Mouse (Mus musculus): ENCODE data around the gene Spock2. TPM values are rescaled to one million over a fixed set of nuclear protein-coding genes. Genes with fewer than 3 reads are reported as not detected.
"Not testable (repeated sequence)": the region's sequence is repeated elsewhere in the genome, so short reads cannot be mapped to it uniquely, and the experiment has no call there.

Spock2 gene
- polyA plus RNA-seq, 1 experiment from 2014 or later = 7.9 TPM

GRCm38 (mm10) chr10:60162973-60163255, 56.9 kb downstream of the Spock2 start:
- no peak for DNase-seq (ENCODE audit: low spot score)
- WGBS = 93% methylated on average over 6 of the region's 6 CpGs
- Histone ChIP-seq H3K36me3 (no peaks in the 10 kb centered on the region), H3K4me1 (peaks cover 8% of the 10 kb centered on the region), H3K4me3 (no peak overlapping the region), H3K9me3 (replicated peaks) (no peaks in the 10 kb centered on the region; the same call in 1 of the 2 replicates), H3K27me3 (ENCODE audit: low read depth, poor library complexity, severe bottlenecking) (no peaks in the 10 kb centered on the region), H3K27ac (replicated peaks) (no peak overlapping the region)

GRCm38 (mm10) chr10:60164869-60165268, 58.9 kb downstream of the Spock2 start:
- Histone ChIP-seq H3K27me3 (ENCODE audit: low read depth, poor library complexity, severe bottlenecking) (no peaks in the 10 kb centered on the region), H3K4me1 (peaks cover 8% of the 10 kb centered on the region), H3K9me3 (replicated peaks) (no peaks in the 10 kb centered on the region; the same call in 1 of the 2 replicates), H3K27ac (replicated peaks) (no peak overlapping the region), H3K4me3 (no peak overlapping the region), H3K36me3 (no peaks in the 10 kb centered on the region)
- no peak for DNase-seq (ENCODE audit: low spot score)
- 86% methylated on average over 1 of the region's 1 CpGs for WGBS

- WGBS = 8% methylated on average over 3 of the region's 3 CpGs
- no peaks in the 10 kb centered on the region for H3K27me3 ChIP-seq (ENCODE audit: low read depth, poor library complexity, severe bottlenecking)
- DNase-seq (ENCODE audit: low spot score) = no peak
- no peaks in the 10 kb centered on the region; the same call in 1 of the 2 replicates for H3K9me3 ChIP-seq (replicated peaks)
- no peaks in the 10 kb centered on the region for H3K36me3 ChIP-seq
- no peak overlapping the region for H3K4me3 ChIP-seq
- peaks cover 8% of the 10 kb centered on the region for H3K4me1 ChIP-seq
- H3K27ac ChIP-seq (replicated peaks) = no peak overlapping the region
Measured at GRCm38 (mm10) chr10:60166068-60166467, 60.0 kb downstream of the Spock2 start.

GRCm38 (mm10) chr10:60168306-60168705, 62.3 kb downstream of the Spock2 start:
- WGBS = 69% methylated on average over 2 of the region's 2 CpGs
- no peak for DNase-seq (ENCODE audit: low spot score)
- Histone ChIP-seq H3K4me3 (no peak overlapping the region), H3K36me3 (no peaks in the 10 kb centered on the region), H3K27ac (replicated peaks) (no peak overlapping the region), H3K4me1 (peaks cover 4% of the 10 kb centered on the region), H3K27me3 (ENCODE audit: low read depth, poor library complexity, severe bottlenecking) (no peaks in the 10 kb centered on the region), H3K9me3 (replicated peaks) (no peaks in the 10 kb centered on the region; the same call in 1 of the 2 replicates)

GRCm38 (mm10) chr10:60168960-60169359, 62.9 kb downstream of the Spock2 start:
- peaks cover 4% of the 10 kb centered on the region for H3K4me1 ChIP-seq
- no peak for DNase-seq (ENCODE audit: low spot score)
- no peaks in the 10 kb centered on the region; the same call in 1 of the 2 replicates for H3K9me3 ChIP-seq (replicated peaks)
- no peak overlapping the region for H3K27ac ChIP-seq (replicated peaks)
- 58% methylated on average over 3 of the region's 3 CpGs for WGBS
- H3K4me3 ChIP-seq = no peak overlapping the region
- no peaks in the 10 kb centered on the region for H3K27me3 ChIP-seq (ENCODE audit: low read depth, poor library complexity, severe bottlenecking)
- no peaks in the 10 kb centered on the region for H3K36me3 ChIP-seq

- H3K4me1 ChIP-seq = peaks cover 4% of the 10 kb centered on the region
- H3K27me3 ChIP-seq (ENCODE audit: low read depth, poor library complexity, severe bottlenecking) = no peaks in the 10 kb centered on the region
- no peaks in the 10 kb centered on the region for H3K36me3 ChIP-seq
- no peak overlapping the region for H3K4me3 ChIP-seq
- DNase-seq (ENCODE audit: low spot score) = no peak
- whole genome bisulfite sequencing = 84% methylated on average over 10 of the region's 10 CpGs
- H3K27ac ChIP-seq (replicated peaks) = no peak overlapping the region
- H3K9me3 ChIP-seq (replicated peaks) = no peaks in the 10 kb centered on the region; the same call in 1 of the 2 replicates
Measured at GRCm38 (mm10) chr10:60170326-60171089, 64.5 kb downstream of the Spock2 start.

- DNase-seq (ENCODE audit: low spot score) = no peak
- Histone ChIP-seq H3K4me1 (no peaks in the 10 kb centered on the region; the same call in 1 of the 2 replicates), H3K9me3 (replicated peaks) (no peaks in the 10 kb centered on the region; the same call in 1 of the 2 replicates), H3K27ac (replicated peaks) (no peak overlapping the region), H3K4me3 (no peak overlapping the region), H3K36me3 (no peaks in the 10 kb centered on the region), H3K27me3 (ENCODE audit: low read depth, poor library complexity, severe bottlenecking) (no peaks in the 10 kb centered on the region)
- WGBS = 89% methylated on average over 5 of the region's 5 CpGs
Measured at GRCm38 (mm10) chr10:60171368-60171767, 65.3 kb downstream of the Spock2 start.

GRCm38 (mm10) chr10:60172306-60172705, 66.3 kb downstream of the Spock2 start:
- no peak overlapping the region for H3K27ac ChIP-seq (replicated peaks)
- no peaks in the 10 kb centered on the region; the same call in 1 of the 2 replicates for H3K9me3 ChIP-seq (replicated peaks)
- H3K4me1 ChIP-seq = no peaks in the 10 kb centered on the region
- no peaks in the 10 kb centered on the region for H3K36me3 ChIP-seq
- H3K27me3 ChIP-seq (ENCODE audit: low read depth, poor library complexity, severe bottlenecking) = no peaks in the 10 kb centered on the region
- H3K4me3 ChIP-seq = no peak overlapping the region
- 95% methylated on average over 4 of the region's 4 CpGs for WGBS
- DNase-seq (ENCODE audit: low spot score) = no peak

- no peaks in the 10 kb centered on the region for H3K9me3 ChIP-seq (replicated peaks)
- no peak overlapping the region for H3K27ac ChIP-seq (replicated peaks)
- no peaks in the 10 kb centered on the region for H3K4me1 ChIP-seq
- no peak overlapping the region for H3K4me3 ChIP-seq
- 87% methylated on average over 10 of the region's 10 CpGs for WGBS
- H3K36me3 ChIP-seq = no peaks in the 10 kb centered on the region
- no peaks in the 10 kb centered on the region for H3K27me3 ChIP-seq (ENCODE audit: low read depth, poor library complexity, severe bottlenecking)
- no peak for DNase-seq (ENCODE audit: low spot score)
Measured at GRCm38 (mm10) chr10:60173035-60173434, 67.0 kb downstream of the Spock2 start.

- Histone ChIP-seq H3K27ac (replicated peaks) (no peak overlapping the region), H3K4me3 (no peak overlapping the region), H3K4me1 (no peaks in the 10 kb centered on the region), H3K9me3 (replicated peaks) (no peaks in the 10 kb centered on the region), H3K27me3 (ENCODE audit: low read depth, poor library complexity, severe bottlenecking) (no peaks in the 10 kb centered on the region), H3K36me3 (no peaks in the 10 kb centered on the region)
- WGBS = 71% methylated on average over 3 of the region's 3 CpGs
- DNase-seq (ENCODE audit: low spot score) = no peak
Measured at GRCm38 (mm10) chr10:60174506-60174905, 68.5 kb downstream of the Spock2 start.

GRCm38 (mm10) chr10:60175306-60175705, 69.3 kb downstream of the Spock2 start:
- H3K4me3 ChIP-seq; H3K27me3 ChIP-seq (ENCODE audit: low read depth, poor library complexity, severe bottlenecking); H3K9me3 ChIP-seq (replicated peaks); H3K36me3 ChIP-seq; H3K27ac ChIP-seq (replicated peaks); DNase-seq (ENCODE audit: low spot score); H3K4me1 ChIP-seq: not testable (repeated sequence)
- WGBS = 90% methylated on average over 9 of the region's 9 CpGs
